Mouse (Mus musculus) limb, embryonic 13.5 days (tissue): ENCODE measurements around the gene Angel1. TPM values are rescaled to one million over a fixed set of nuclear protein-coding genes. Genes with fewer than 3 reads are reported as not detected.
A peak's percentile ranks its signal among the peaks of the same experiment; 100 is the strongest.

Experiments used
- ATAC-seq: fragments of 200-750 bp; cut with Nextera tagmentation; 2 replicates; pipeline ENCODE4 v1.8.0; 2017; ENCODE audit warnings: low read depth, moderate number of reproducible peaks, moderate TSS enrichment; ENCODE audit not compliant: low FRiP score
- H3K27ac ChIP-seq: fragments of 300-500 bp; sonication (generic); 2 replicates; pipeline ENCODE4 v1.5.1; 2015; ENCODE audit warnings: inconsistent platforms, mild to moderate bottlenecking, moderate library complexity
- H3K27me3 ChIP-seq: fragments of 300-500 bp; sonication (generic); 2 replicates; pipeline ENCODE4 v1.6.1; 2015; ENCODE audit warnings: mild to moderate bottlenecking, inconsistent platforms
- H3K36me3 ChIP-seq: fragments of 300-500 bp; sonication (generic); 2 replicates; pipeline ENCODE4 v1.6.1; 2015; ENCODE audit warnings: inconsistent platforms, mild to moderate bottlenecking, moderate library complexity
- H3K4me1 ChIP-seq: fragments of 300-500 bp; sonication (generic); 2 replicates; pipeline ENCODE4 v1.6.1; 2015; ENCODE audit warnings: inconsistent platforms
- H3K4me2 ChIP-seq: fragments of 300-500 bp; sonication (generic); replicated peaks from 2 replicates; pipeline ENCODE4 v1.6.1; 2015; ENCODE audit warnings: inconsistent platforms, mild to moderate bottlenecking, moderate library complexity
- H3K4me3 ChIP-seq: fragments of 300-500 bp; sonication (generic); 2 replicates; pipeline ENCODE4 v1.5.1; 2015; ENCODE audit warnings: moderate library complexity, mild to moderate bottlenecking, inconsistent platforms
- H3K9ac ChIP-seq: fragments of 300-500 bp; sonication (generic); 2 replicates; pipeline ENCODE4 v1.6.1; 2015; ENCODE audit warnings: mild to moderate bottlenecking, inconsistent platforms
- H3K9me3 ChIP-seq: fragments of 300-500 bp; sonication (generic); 2 replicates; pipeline ENCODE4 v1.6.1; 2016; ENCODE audit warnings: inconsistent platforms
- WGBS: fragments of 180-500 bp; shearing (Covaris S2); methylation state at CpG from one replicate; pipeline ENCODE4 v1.1.7; 2015; 5-methylcytosine and 5-hydroxymethylcytosine counted together
- polyA plus RNA-seq: library from polyadenylated mRNA; unstranded; fragments of >200 nt; fragmentation: Nextera tagmentation; extraction: Ambion mirVana; gene quantifications from 2 replicates; pipeline ENCODE4 v1.2.1, GENCODE M21; 2015

Angel1 gene
- polyA plus RNA-seq, result 10.6 and 11.0 TPM in 2 replicates

DNA sequence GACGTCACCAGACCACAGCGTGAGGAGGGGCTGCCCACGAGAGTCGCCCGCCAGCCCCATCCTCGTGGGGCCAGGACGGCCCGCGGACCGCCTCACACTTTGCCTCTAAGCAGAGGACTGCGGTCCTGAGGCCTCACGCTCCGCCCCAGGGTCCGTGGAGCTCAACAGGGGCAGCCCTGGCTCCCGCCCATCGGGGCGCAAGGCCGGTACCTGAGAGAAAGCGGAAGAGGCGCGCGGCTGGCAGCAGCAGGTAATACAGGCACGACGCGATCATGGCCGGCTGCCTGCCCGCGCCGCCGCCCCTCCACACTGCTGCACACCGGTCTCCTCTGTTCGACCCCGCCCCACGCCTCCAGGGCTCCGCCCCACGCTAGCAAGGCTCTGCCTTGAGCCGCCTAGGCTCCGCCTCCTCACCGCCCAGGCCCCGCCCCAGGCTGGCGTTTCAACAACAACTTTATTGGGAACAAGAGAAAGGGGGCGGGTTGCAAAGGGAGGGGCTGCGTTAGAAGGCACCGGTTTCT is at the start of gene Angel1:
TSS of gene Angel1 (minus strand) at position 341 of the 521 bp plus-strand sequence.
- peaks cover 6% of the 10 kb centered on the region; the same call in 1 of the 2 replicates for H3K36me3 ChIP-seq
- H3K27ac ChIP-seq, result peak within 1 kb of the TSS; percentile 66; the same call in 1 of the 2 replicates
- peak within 1 kb of the TSS; percentile 89 for H3K4me2 ChIP-seq
- H3K9me3 ChIP-seq, result no peaks in the 10 kb centered on the region
- peak; percentile 99 for ATAC-seq
- H3K4me3 ChIP-seq, result peak within 1 kb of the TSS; percentile 68
- no peaks in the 10 kb centered on the region for H3K27me3 ChIP-seq
- under 1% methylated on average over 44 of the region's 44 CpGs for WGBS
- H3K9ac ChIP-seq, result peak within 1 kb of the TSS; percentile 75
- H3K4me1 ChIP-seq, result peaks cover 8% of the 10 kb centered on the region

- peaks cover 3% of the 10 kb centered on the region for H3K9me3 ChIP-seq
- ATAC-seq, result peak; percentile 67
- 68% methylated on average over 7 of the region's 7 CpGs for WGBS
- H3K27me3 ChIP-seq, result no peaks in the 10 kb centered on the region
- H3K4me3 ChIP-seq, result no peak overlapping the region
- H3K27ac ChIP-seq, result peak overlapping the region; percentile 64
- H3K9ac ChIP-seq, result no peak overlapping the region
- H3K4me1 ChIP-seq, result peaks cover 22% of the 10 kb centered on the region
- no peaks in the 10 kb centered on the region for H3K36me3 ChIP-seq
- H3K4me2 ChIP-seq, result no peak overlapping the region
Observed at GRCm38 (mm10) chr12:86775561-86776280, 49.5 kb upstream of the Angel1 start.

DNA sequence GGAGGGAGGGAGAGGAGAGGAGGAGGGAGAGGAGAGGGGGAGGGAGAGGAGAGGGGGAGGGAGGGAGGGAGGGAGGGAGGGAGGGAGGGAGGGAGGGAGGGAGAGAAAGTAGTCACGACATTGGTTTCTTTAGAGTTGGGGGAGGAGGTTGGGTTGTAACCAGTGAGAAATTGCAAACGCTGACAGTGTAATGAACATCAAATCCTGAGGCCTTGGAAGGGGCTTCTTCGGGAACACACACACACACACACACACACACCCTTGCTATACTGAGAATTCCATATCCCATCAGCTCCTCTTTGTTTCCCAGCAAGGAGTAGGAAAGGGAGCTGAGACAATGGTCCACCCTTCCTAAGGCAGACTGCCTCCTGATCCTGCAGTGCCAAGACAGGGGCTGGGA is 46.3 kb upstream of the Angel1 start:
- ATAC-seq, result no peak
- peaks cover 3% of the 10 kb centered on the region for H3K9me3 ChIP-seq
- H3K4me2 ChIP-seq, result no peak overlapping the region
- no peaks in the 10 kb centered on the region for H3K27me3 ChIP-seq
- no peak overlapping the region for H3K9ac ChIP-seq
- H3K27ac ChIP-seq, result no peak overlapping the region
- H3K4me3 ChIP-seq, result no peak overlapping the region
- 37% methylated on average over 3 of the region's 3 CpGs for WGBS
- H3K4me1 ChIP-seq, result peaks cover 34% of the 10 kb centered on the region
- H3K36me3 ChIP-seq, result no peaks in the 10 kb centered on the region

DNA sequence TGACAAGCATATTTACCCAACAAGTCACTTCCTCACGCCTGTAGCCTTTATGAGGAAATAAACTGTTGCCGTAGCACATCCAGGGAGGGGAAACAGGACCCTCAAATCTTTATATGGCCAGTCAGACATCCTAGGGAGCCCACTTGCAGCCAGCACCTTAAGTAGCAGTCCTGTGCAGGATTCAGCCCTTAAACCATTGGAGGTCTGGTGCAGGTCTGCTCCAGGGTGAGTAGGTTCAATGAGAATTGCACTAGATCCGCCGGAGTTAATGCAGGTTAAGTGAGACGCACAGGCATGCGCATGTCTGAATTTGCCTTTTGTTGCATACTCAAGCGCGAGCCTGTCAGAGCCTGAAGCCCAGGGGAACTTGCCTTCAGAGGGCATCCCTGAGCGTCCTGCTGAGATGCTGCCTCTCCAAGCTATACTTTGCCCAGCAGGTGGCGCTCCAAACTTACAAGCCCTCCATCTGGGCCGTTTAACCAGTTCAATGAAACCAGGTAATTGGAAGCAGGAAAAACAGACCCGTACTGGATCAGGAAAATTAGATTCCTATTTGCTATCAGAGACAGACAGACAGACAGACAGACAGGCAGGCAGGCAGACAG is 45.7 kb upstream of the Angel1 start:
- Histone ChIP-seq H3K4me3 (no peak overlapping the region), H3K36me3 (no peaks in the 10 kb centered on the region), H3K4me2 (no peak overlapping the region), H3K4me1 (peaks cover 34% of the 10 kb centered on the region), H3K27ac (no peak overlapping the region), H3K9ac (no peak overlapping the region), H3K9me3 (peaks cover 3% of the 10 kb centered on the region), H3K27me3 (no peaks in the 10 kb centered on the region)
- peak; percentile 33; the same call in 1 of the 2 replicates for ATAC-seq
- WGBS, result 8% methylated on average over 12 of the region's 12 CpGs

DNA sequence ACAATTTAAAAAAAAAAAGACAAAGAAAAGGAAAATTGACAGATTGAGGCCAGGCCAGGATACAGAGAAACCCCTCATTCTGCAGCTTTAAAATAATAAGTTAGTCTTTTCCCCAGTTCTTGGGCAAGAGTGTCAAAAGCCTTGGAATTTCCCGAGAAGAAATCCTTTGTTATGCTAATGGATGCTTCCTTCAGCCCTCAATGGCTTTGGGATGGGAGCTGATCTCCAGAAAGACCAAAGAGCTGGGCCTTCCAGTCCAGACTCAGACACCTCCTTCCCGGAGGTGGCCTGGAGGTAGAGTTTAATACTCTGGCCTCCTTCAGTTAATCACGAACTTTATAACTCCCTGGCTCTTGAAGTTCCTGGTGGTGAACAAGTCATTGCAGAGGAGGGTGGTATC is 44.7 kb upstream of the Angel1 start:
- Histone ChIP-seq H3K4me3 (no peak overlapping the region), H3K27ac (no peak overlapping the region), H3K4me2 (no peak overlapping the region), H3K27me3 (no peaks in the 10 kb centered on the region), H3K36me3 (no peaks in the 10 kb centered on the region), H3K9me3 (peaks cover 3% of the 10 kb centered on the region), H3K4me1 (peaks cover 31% of the 10 kb centered on the region), H3K9ac (no peak overlapping the region)
- no peak for ATAC-seq
- WGBS, result 13% methylated on average over 3 of the region's 3 CpGs

- H3K27me3 ChIP-seq, result no peaks in the 10 kb centered on the region
- H3K9ac ChIP-seq, result no peak overlapping the region
- 0 out of 2 replicates have a peak overlapping the region, but pooled peaks have one; percentile 35 for H3K27ac ChIP-seq
- H3K4me1 ChIP-seq, result peaks cover 27% of the 10 kb centered on the region
- no peaks in the 10 kb centered on the region for H3K36me3 ChIP-seq
- H3K4me2 ChIP-seq, result no peak overlapping the region
- no peak overlapping the region for H3K4me3 ChIP-seq
- 26% methylated on average over 4 of the region's 4 CpGs for WGBS
- H3K9me3 ChIP-seq, result peaks cover 3% of the 10 kb centered on the region
- 0 out of 2 replicates have a peak, but pooled peaks have one; percentile 21 for ATAC-seq
Observed at GRCm38 (mm10) chr12:86770261-86770670, 44.0 kb upstream of the Angel1 start.

GRCm38 (mm10) chr12:86769819-86770218 is 43.6 kb upstream of the Angel1 start:
- Histone ChIP-seq H3K4me2 (no peak overlapping the region), H3K27me3 (no peaks in the 10 kb centered on the region), H3K36me3 (no peaks in the 10 kb centered on the region), H3K4me3 (no peak overlapping the region), H3K4me1 (peaks cover 26% of the 10 kb centered on the region), H3K9ac (no peak overlapping the region), H3K9me3 (peaks cover 3% of the 10 kb centered on the region), H3K27ac (0 out of 2 replicates have a peak overlapping the region, but pooled peaks have one; percentile 35)
- ATAC-seq, result 0 out of 2 replicates have a peak, but pooled peaks have one; percentile 5

- H3K36me3 ChIP-seq, result no peaks in the 10 kb centered on the region
- no peak overlapping the region for H3K27ac ChIP-seq
- WGBS, result 37% methylated on average over 4 of the region's 4 CpGs
- H3K9me3 ChIP-seq, result no peaks in the 10 kb centered on the region
- peaks cover 26% of the 10 kb centered on the region for H3K4me1 ChIP-seq
- no peak overlapping the region for H3K4me2 ChIP-seq
- no peak for ATAC-seq
- H3K4me3 ChIP-seq, result no peak overlapping the region
- H3K9ac ChIP-seq, result no peak overlapping the region
- no peaks in the 10 kb centered on the region for H3K27me3 ChIP-seq
Observed at GRCm38 (mm10) chr12:86768986-86769580, 42.8 kb upstream of the Angel1 start.

- no peak overlapping the region for H3K9ac ChIP-seq
- no peak overlapping the region for H3K4me3 ChIP-seq
- 34% methylated on average over 20 of the region's 20 CpGs for WGBS
- H3K4me1 ChIP-seq, result peaks cover 26% of the 10 kb centered on the region
- H3K4me2 ChIP-seq, result no peak overlapping the region
- H3K9me3 ChIP-seq, result no peaks in the 10 kb centered on the region
- ATAC-seq, result no peak
- no peaks in the 10 kb centered on the region for H3K36me3 ChIP-seq
- H3K27me3 ChIP-seq, result no peaks in the 10 kb centered on the region
- no peak overlapping the region for H3K27ac ChIP-seq
Observed at GRCm38 (mm10) chr12:86767868-86768631, 41.8 kb upstream of the Angel1 start.

DNA sequence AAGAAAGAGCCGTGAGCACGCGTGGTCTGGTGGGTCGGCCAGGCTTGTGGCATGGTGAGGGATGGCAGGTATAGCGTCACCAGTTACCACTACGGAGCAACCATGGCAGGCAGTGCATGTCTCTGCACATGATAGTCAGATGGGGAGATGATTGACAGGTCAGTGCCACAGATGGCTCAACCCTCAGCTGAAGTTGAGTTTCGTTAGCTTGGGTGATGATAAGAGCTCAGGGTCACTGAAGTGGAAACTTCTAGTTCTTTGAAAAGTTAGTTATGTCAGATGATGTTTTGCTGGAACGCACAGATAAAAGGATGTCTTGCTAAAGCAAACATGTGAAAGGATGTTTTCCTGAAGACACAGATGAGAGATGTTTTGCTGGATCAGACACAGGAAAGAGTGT is 40.2 kb upstream of the Angel1 start:
- Histone ChIP-seq H3K27me3 (no peaks in the 10 kb centered on the region), H3K27ac (no peak overlapping the region), H3K9ac (no peak overlapping the region), H3K4me2 (no peak overlapping the region), H3K4me3 (no peak overlapping the region), H3K9me3 (no peaks in the 10 kb centered on the region), H3K4me1 (peaks cover 20% of the 10 kb centered on the region), H3K36me3 (no peaks in the 10 kb centered on the region)
- 92% methylated on average over 8 of the region's 8 CpGs for WGBS
- ATAC-seq, result no peak

- WGBS, result 72% methylated on average over 6 of the region's 6 CpGs
- H3K27ac ChIP-seq, result no peak overlapping the region
Observed at GRCm38 (mm10) chr12:86764060-86764459, 37.8 kb upstream of the Angel1 start.

More at GRCm38 (mm10) chr12:86764060-86764459, 37.8 kb upstream of the Angel1 start:
- Histone ChIP-seq H3K27me3 (no peaks in the 10 kb centered on the region), H3K4me3 (no peak overlapping the region), H3K4me1 (0 out of 2 replicates have a peak, but pooled peaks cover 4% of the 10 kb centered on the region), H3K9ac (no peak overlapping the region), H3K9me3 (peaks cover 7% of the 10 kb centered on the region; the same call in 1 of the 2 replicates), H3K4me2 (no peak overlapping the region), H3K36me3 (no peaks in the 10 kb centered on the region)
- no peak for ATAC-seq
